Mouse (Mus musculus): Measurements from ENCODE around the gene Ssu72. TPM values are rescaled to one million over a fixed set of nuclear protein-coding genes. Genes with fewer than 3 reads are reported as not detected.

The Ssu72 gene
- total and polyA plus RNA-seq, 2 experiments from 2014 or later, result 95.7 to 106 TPM

DNA sequence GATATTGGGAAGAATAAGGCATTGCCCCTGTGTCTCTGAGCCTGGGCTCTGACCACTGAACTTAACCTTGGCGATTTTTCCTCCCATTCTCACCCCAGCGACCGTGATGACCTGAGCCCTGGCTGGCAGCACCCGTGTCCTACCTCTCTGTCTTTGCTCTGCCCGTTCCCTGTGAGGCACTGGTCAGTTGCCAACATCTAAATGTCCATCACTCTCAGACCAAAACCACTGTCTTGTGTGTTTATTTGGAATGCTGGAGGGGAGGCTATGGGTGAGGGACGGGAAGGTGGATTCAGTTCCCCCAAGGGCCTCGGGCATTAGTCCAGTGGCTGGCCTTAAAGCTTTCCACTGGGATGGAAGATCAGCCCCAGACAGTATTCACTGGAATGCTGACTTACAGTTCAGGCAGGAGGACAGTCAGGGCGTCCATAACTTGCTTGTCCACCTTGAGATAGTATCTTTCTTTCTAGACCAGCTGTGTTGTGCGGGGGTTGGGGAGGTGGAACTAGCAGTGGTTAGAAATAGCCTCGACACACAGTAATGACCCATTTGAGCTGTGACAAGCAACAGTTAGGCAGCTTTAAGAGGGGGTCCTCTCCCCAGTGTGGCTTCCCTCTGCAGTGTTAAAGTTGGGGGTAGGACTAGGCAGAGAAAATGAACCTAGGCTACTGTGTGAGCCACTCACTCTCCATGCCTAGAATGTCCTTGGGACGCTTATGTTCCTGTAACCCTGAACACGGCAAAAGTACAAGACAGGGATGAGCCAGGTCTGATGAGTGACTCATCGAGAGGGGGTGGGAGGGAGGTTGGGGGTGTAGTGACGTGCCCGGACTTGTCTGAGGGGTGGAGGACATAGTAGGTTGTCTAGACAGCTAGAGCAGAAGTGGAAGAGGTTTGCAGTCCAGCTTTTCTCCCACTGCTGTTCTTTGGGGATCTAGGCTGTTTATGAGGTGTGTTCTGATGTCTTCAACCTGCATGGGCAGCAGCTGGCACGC is 8.0 kb upstream of the Ssu72 start:
- peaks cover 17% of the 10 kb centered on the region; the same call in 1 of the 2 replicates for H3K27me3 ChIP-seq (ENCODE audit: control insufficient read depth, insufficient read depth, low read length)
- H3K9ac ChIP-seq (replicated peaks; ENCODE audit: low read depth, low read length), result no peak overlapping the region
- ATAC-seq (ENCODE audit: insufficient read depth, low read depth), result no peak
- no peak overlapping the region for H3K4me3 ChIP-seq (ENCODE audit: low read depth, low read length)
- no peaks in the 10 kb centered on the region for H3K36me3 ChIP-seq (replicated peaks; ENCODE audit: control insufficient read depth, insufficient read depth, low read length)
- 0 out of 2 replicates have a peak, but pooled peaks cover 6% of the 10 kb centered on the region for H3K4me1 ChIP-seq (ENCODE audit: control insufficient read depth, insufficient read depth)
- H3K9me3 ChIP-seq (replicated peaks; ENCODE audit: control insufficient read depth, low read length), result no peaks in the 10 kb centered on the region
- TF ChIP-seq CTCF (IDR thresholded peaks at IDR 0.05; ENCODE audit: low read depth) (no peak), EP300 (IDR thresholded peaks at IDR 0.05; ENCODE audit: low read depth) (no peak)
- H3K27ac ChIP-seq (ENCODE audit: low read depth), result no peak overlapping the region
- H3K4me2 ChIP-seq (ENCODE audit: low read depth, low read length), result no peak overlapping the region
- no peak for DNase-seq (ENCODE audit: low spot score)
- 63% methylated on average over 16 of the region's 16 CpGs for WGBS

DNA sequence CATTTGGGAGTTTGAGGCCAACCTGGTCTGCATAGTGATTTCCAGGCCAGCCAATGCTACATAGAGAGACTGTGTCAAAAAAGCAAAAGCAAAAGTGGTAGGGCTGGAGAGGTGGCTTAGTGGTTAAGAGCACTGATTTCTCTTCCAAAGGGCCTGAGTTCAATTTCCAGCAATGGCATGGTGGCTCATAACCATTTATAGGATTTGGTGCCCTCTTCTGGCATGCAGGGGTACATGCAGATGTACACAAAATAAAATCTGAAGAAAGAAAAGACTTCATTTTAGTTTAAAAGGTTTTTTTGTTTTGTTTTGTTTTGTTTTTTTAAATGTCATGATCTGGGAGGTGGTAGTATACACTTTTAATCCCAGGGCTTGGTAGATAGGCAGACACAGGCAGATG is 4.2 kb upstream of the Ssu72 start:
- DNase-seq (ENCODE audit: low spot score), result no peak
- no peak overlapping the region for H3K27ac ChIP-seq (ENCODE audit: low read depth)
- H3K9me3 ChIP-seq (replicated peaks; ENCODE audit: control insufficient read depth, low read length), result no peaks in the 10 kb centered on the region
- H3K36me3 ChIP-seq (replicated peaks; ENCODE audit: control insufficient read depth, insufficient read depth, low read length), result no peaks in the 10 kb centered on the region
- TF ChIP-seq EP300 (IDR thresholded peaks at IDR 0.05; ENCODE audit: low read depth), result no peak
- TF ChIP-seq CTCF (IDR thresholded peaks at IDR 0.05; ENCODE audit: low read depth), result peak; percentile 71
- no peak overlapping the region for H3K4me3 ChIP-seq (ENCODE audit: low read depth, low read length)
- peaks cover 5% of the 10 kb centered on the region; the same call in 1 of the 2 replicates for H3K4me1 ChIP-seq (ENCODE audit: control insufficient read depth, insufficient read depth)
- no peak overlapping the region for H3K4me2 ChIP-seq (ENCODE audit: low read depth, low read length)
- 0 out of 2 replicates have a peak, but pooled peaks cover 7% of the 10 kb centered on the region for H3K27me3 ChIP-seq (ENCODE audit: control insufficient read depth, insufficient read depth, low read length)
- no peak for ATAC-seq (ENCODE audit: insufficient read depth, low read depth)
- no peak overlapping the region for H3K9ac ChIP-seq (replicated peaks; ENCODE audit: low read depth, low read length)

DNA sequence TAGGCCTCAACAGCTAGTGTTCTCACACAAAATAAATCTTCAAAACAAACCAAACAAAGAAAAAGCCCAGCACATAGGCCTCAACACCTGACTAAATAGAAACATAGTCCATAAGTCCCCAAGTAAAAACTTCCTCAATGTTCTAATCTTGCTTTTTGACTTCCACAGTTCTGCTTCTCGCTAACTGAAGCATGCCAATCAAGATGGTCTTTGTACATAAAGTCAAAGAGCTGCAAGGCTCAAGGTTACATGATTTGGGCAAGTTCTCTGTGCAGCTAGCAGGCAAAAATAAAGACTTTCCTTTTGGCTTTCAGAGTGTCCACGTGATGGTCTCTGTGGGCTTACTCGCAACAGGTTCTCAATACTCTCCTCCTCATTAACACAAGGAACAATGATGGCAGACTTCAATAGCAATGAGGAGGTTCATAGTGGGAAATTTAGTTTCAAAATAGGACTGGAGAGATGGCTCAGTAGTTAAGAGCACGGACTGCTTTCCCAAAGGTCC is 1.1 kb upstream of the Ssu72 start:
- Histone ChIP-seq H3K27me3 (ENCODE audit: control insufficient read depth, insufficient read depth, low read length) (no peaks in the 10 kb centered on the region), H3K27ac (ENCODE audit: low read depth) (no peak overlapping the region), H3K9ac (replicated peaks; ENCODE audit: low read depth, low read length) (no peak overlapping the region), H3K36me3 (replicated peaks; ENCODE audit: control insufficient read depth, insufficient read depth, low read length) (no peaks in the 10 kb centered on the region), H3K4me1 (ENCODE audit: control insufficient read depth, insufficient read depth) (peaks cover 5% of the 10 kb centered on the region; the same call in 1 of the 2 replicates), H3K4me2 (ENCODE audit: low read depth, low read length) (no peak overlapping the region), H3K9me3 (replicated peaks; ENCODE audit: control insufficient read depth, low read length) (no peaks in the 10 kb centered on the region), H3K4me3 (ENCODE audit: low read depth, low read length) (no peak overlapping the region)
- WGBS, result 94% methylated on average over 4 of the region's 4 CpGs
- no peak for TF ChIP-seq CTCF (IDR thresholded peaks at IDR 0.05; ENCODE audit: low read depth)
- no peak for DNase-seq (ENCODE audit: low spot score)
- no peak for ATAC-seq (ENCODE audit: insufficient read depth, low read depth)

DNA sequence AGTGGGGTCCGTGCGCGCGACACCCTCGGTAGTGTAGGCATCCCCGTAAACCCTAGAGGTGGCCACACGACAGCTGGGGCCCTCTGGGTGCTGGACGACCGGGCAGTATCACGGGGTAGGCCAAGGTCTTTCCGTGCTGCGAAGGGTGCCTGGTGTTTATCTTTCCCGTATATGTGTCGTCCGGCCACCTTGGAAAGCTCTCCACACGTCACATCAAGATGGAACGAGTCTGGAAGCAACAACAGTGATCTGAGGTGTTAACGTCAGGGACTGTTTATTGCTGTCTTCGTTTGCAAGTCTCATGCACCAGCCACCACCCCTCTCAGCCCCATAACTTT is 961 bp downstream of the Ssu72 start:
- Histone ChIP-seq H3K4me2 (ENCODE audit: low read depth, low read length) (peak overlapping the region; percentile 64), H3K4me3 (ENCODE audit: low read depth, low read length) (peak overlapping the region; percentile 86), H3K9ac (replicated peaks; ENCODE audit: low read depth, low read length) (peak overlapping the region; percentile 78), H3K4me1 (ENCODE audit: control insufficient read depth, insufficient read depth) (peaks cover 13% of the 10 kb centered on the region; the same call in 1 of the 2 replicates), H3K36me3 (replicated peaks; ENCODE audit: control insufficient read depth, insufficient read depth, low read length) (no peaks in the 10 kb centered on the region), H3K9me3 (replicated peaks; ENCODE audit: control insufficient read depth, low read length) (no peaks in the 10 kb centered on the region), H3K27me3 (ENCODE audit: control insufficient read depth, insufficient read depth, low read length) (no peaks in the 10 kb centered on the region), H3K27ac (ENCODE audit: low read depth) (peak overlapping the region; percentile 94)
- TF ChIP-seq EP300 (IDR thresholded peaks at IDR 0.05; ENCODE audit: low read depth) (no peak), CTCF (IDR thresholded peaks at IDR 0.05; ENCODE audit: low read depth) (no peak)
- no peak; the same call in none of the 2 replicates for ATAC-seq (ENCODE audit: insufficient read depth, low read depth)
- WGBS, result 0% methylated on average over 19 of the region's 19 CpGs
- DNase-seq (ENCODE audit: low spot score), result no peak

DNA sequence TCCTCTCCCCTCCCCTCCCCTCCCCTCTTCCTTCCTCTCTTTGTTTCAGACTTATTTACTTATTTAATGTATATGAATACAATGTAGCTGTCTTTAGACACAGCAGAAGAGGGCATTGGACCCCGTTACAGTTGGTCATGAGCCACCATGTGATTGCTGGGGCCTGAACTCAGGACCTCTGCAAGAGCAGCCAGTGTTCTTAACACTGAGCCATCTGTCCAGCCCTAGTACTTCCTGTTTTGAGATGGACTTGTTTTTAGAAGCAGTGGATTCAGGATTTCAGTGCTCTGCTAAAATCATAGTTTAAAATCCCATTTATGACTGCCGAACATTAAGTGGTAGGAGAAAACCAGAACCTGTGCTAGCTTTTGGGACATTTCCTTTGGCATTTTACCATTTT is 4.0 kb downstream of the Ssu72 start:
- Histone ChIP-seq H3K4me3 (ENCODE audit: low read depth, low read length) (no peak overlapping the region), H3K27ac (ENCODE audit: low read depth) (no peak overlapping the region), H3K36me3 (replicated peaks; ENCODE audit: control insufficient read depth, insufficient read depth, low read length) (no peaks in the 10 kb centered on the region), H3K4me1 (ENCODE audit: control insufficient read depth, insufficient read depth) (peaks cover 15% of the 10 kb centered on the region; the same call in 1 of the 2 replicates), H3K9ac (replicated peaks; ENCODE audit: low read depth, low read length) (no peak overlapping the region), H3K9me3 (replicated peaks; ENCODE audit: control insufficient read depth, low read length) (no peaks in the 10 kb centered on the region), H3K27me3 (ENCODE audit: control insufficient read depth, insufficient read depth, low read length) (no peaks in the 10 kb centered on the region), H3K4me2 (ENCODE audit: low read depth, low read length) (no peak overlapping the region)
- WGBS, result 68% methylated on average over 2 of the region's 2 CpGs
- ATAC-seq (ENCODE audit: insufficient read depth, low read depth) (no peak), DNase-seq (ENCODE audit: low spot score) (no peak)
- TF ChIP-seq CTCF (IDR thresholded peaks at IDR 0.05; ENCODE audit: low read depth), result no peak
- TF ChIP-seq EP300 (IDR thresholded peaks at IDR 0.05; ENCODE audit: low read depth), result no peak
